Mouse (Mus musculus): ENCODE data around the gene Unc119b.

GRCm38 (mm10) chr5:115102231-115102630 lies 32.5 kb downstream of the Unc119b start:
- TF ChIP-seq CTCF (IDR thresholded peaks at IDR 0.05; ENCODE audit: low read depth): no peak
- TF ChIP-seq EP300 (IDR thresholded peaks at IDR 0.05; ENCODE audit: low read depth): no peak

Data from liver, postnatal 0 days (tissue).